Mouse (Mus musculus) stomach, embryonic 14.5 days (tissue): ENCODE results near the gene A830031A19Rik. TPM values are rescaled to one million over a fixed set of nuclear protein-coding genes. Genes with fewer than 3 reads are reported as not detected.
A peak's percentile ranks its signal among the peaks of the same experiment; 100 is the strongest.

Experiments
- ATAC-seq: fragments of 200-750 bp; cut with Nextera tagmentation; 2 replicates; pipeline ENCODE4 v1.8.0; 2017; ENCODE audit warnings: low read depth, moderate TSS enrichment; ENCODE audit not compliant: insufficient number of reproducible peaks, insufficient read depth, low FRiP score
- H3K27ac ChIP-seq: fragments of 300-500 bp; sonication (generic); 2 replicates; pipeline ENCODE4 v1.5.1; 2014; ENCODE audit warnings: mild to moderate bottlenecking, low read length, moderate library complexity, mixed read lengths
- H3K27me3 ChIP-seq: fragments of 300-500 bp; sonication (generic); 2 replicates; pipeline ENCODE4 v1.6.1; 2014; ENCODE audit warnings: low read length, control low read depth, mixed read lengths; ENCODE audit not compliant: control insufficient read depth, insufficient read depth
- H3K36me3 ChIP-seq: fragments of 300-500 bp; sonication (generic); 2 replicates; pipeline ENCODE4 v1.6.1; 2014; ENCODE audit warnings: mild to moderate bottlenecking, control low read depth, low read length, moderate library complexity, mixed read lengths; ENCODE audit not compliant: control insufficient read depth, insufficient read depth
- H3K4me1 ChIP-seq: fragments of 300-500 bp; sonication (generic); 2 replicates; pipeline ENCODE4 v1.6.1; 2014; ENCODE audit warnings: low read length, control low read depth, mixed read lengths; ENCODE audit not compliant: control insufficient read depth, insufficient read depth
- H3K4me2 ChIP-seq: fragments of 300-500 bp; sonication (generic); replicated peaks from 2 replicates; pipeline ENCODE4 v1.6.1; 2014; ENCODE audit warnings: low read depth, low read length, control low read depth
- H3K4me3 ChIP-seq: fragments of 300-500 bp; sonication (generic); 2 replicates; pipeline ENCODE4 v1.5.1; 2014; ENCODE audit warnings: low read depth, low read length, control low read depth
- H3K9ac ChIP-seq: fragments of 300-500 bp; sonication (generic); replicated peaks from 2 replicates; pipeline ENCODE4 v1.6.1; 2014; ENCODE audit warnings: low read depth, mild to moderate bottlenecking, control low read depth, low read length, moderate library complexity, mixed read lengths
- H3K9me3 ChIP-seq: fragments of 300-500 bp; sonication (generic); 2 replicates; pipeline ENCODE4 v1.6.1; 2016; ENCODE audit warnings: low read depth, low read length, control low read depth; ENCODE audit not compliant: control insufficient read depth
- WGBS: fragments of 180-500 bp; shearing (Covaris S2); extraction: QIAGEN DNeasy Blood & Tissue Kit; methylation state at CpG from one replicate; pipeline ENCODE4 v1.1.7; 2014; 5-methylcytosine and 5-hydroxymethylcytosine counted together
- polyA plus RNA-seq: library from polyadenylated mRNA; unstranded; fragments of >200 nt; fragmentation: Nextera tagmentation; extraction: Ambion mirVana; gene quantifications from 2 replicates; pipeline ENCODE4 v1.2.1, GENCODE M21; 2014

The A830031A19Rik gene
- polyA plus RNA-seq, 1 experiment from 2014 or later = not detected

- no peaks in the 10 kb centered on the region for H3K27me3 ChIP-seq
- H3K9ac ChIP-seq = peak overlapping the region; percentile 77
- H3K4me1 ChIP-seq = peaks cover 12% of the 10 kb centered on the region; the same call in 1 of the 2 replicates
- under 1% methylated on average over 59 of the region's 59 CpGs for WGBS
- no peaks in the 10 kb centered on the region for H3K36me3 ChIP-seq
- ATAC-seq = peak; percentile 66
- H3K9me3 ChIP-seq = no peaks in the 10 kb centered on the region
- peak overlapping the region; percentile 99 for H3K4me2 ChIP-seq
- H3K4me3 ChIP-seq = peak overlapping the region; percentile 49
- H3K27ac ChIP-seq = peak overlapping the region; percentile 96
Measured at GRCm38 (mm10) chr11:24076821-24077730, 2.2 kb upstream of the A830031A19Rik start.

- peak overlapping the region; percentile 96 for H3K27ac ChIP-seq
- H3K9me3 ChIP-seq = no peaks in the 10 kb centered on the region
- under 1% methylated on average over 32 of the region's 32 CpGs for WGBS
- no peaks in the 10 kb centered on the region for H3K36me3 ChIP-seq
- H3K9ac ChIP-seq = peak overlapping the region; percentile 77
- peaks cover 12% of the 10 kb centered on the region; the same call in 1 of the 2 replicates for H3K4me1 ChIP-seq
- peak; percentile 16; the same call in 1 of the 2 replicates for ATAC-seq
- H3K4me2 ChIP-seq = peak overlapping the region; percentile 99
- no peaks in the 10 kb centered on the region for H3K27me3 ChIP-seq
- H3K4me3 ChIP-seq = peak overlapping the region; percentile 49
Measured at GRCm38 (mm10) chr11:24076127-24076650, 1.3 kb upstream of the A830031A19Rik start.

GRCm38 (mm10) chr11:24075486-24076126 is 752 bp upstream of the A830031A19Rik start:
- ATAC-seq = no peak
- Histone ChIP-seq H3K4me1 (peaks cover 12% of the 10 kb centered on the region; the same call in 1 of the 2 replicates), H3K9me3 (no peaks in the 10 kb centered on the region), H3K4me2 (peak overlapping the region; percentile 99), H3K27me3 (no peaks in the 10 kb centered on the region), H3K27ac (peak overlapping the region; percentile 96), H3K9ac (peak overlapping the region; percentile 77), H3K4me3 (peak overlapping the region; percentile 49), H3K36me3 (no peaks in the 10 kb centered on the region)
- 1% methylated on average over 17 of the region's 17 CpGs for WGBS

- H3K9ac ChIP-seq = no peak overlapping the region
- 2% methylated on average over 18 of the region's 18 CpGs for WGBS
Measured at GRCm38 (mm10) chr11:24074021-24074591, 748 bp downstream of the A830031A19Rik start.

GRCm38 (mm10) chr11:24065313-24065712 is 9.5 kb downstream of the A830031A19Rik start:
- Histone ChIP-seq H3K4me3 (no peak overlapping the region), H3K27ac (no peak overlapping the region), H3K4me1 (peaks cover 11% of the 10 kb centered on the region; the same call in 1 of the 2 replicates), H3K9me3 (no peaks in the 10 kb centered on the region), H3K4me2 (no peak overlapping the region), H3K36me3 (no peaks in the 10 kb centered on the region), H3K9ac (no peak overlapping the region), H3K27me3 (no peaks in the 10 kb centered on the region)
- ATAC-seq = no peak
- WGBS = 48% methylated on average over 4 of the region's 4 CpGs

More at GRCm38 (mm10) chr11:24074021-24074591, 748 bp downstream of the A830031A19Rik start:
- Histone ChIP-seq H3K4me2 (peak overlapping the region; percentile 55), H3K4me1 (peaks cover 12% of the 10 kb centered on the region; the same call in 1 of the 2 replicates), H3K4me3 (peak overlapping the region; percentile 23), H3K9me3 (no peaks in the 10 kb centered on the region), H3K27ac (no peak overlapping the region), H3K36me3 (no peaks in the 10 kb centered on the region), H3K27me3 (no peaks in the 10 kb centered on the region)
- no peak for ATAC-seq

GRCm38 (mm10) chr11:24064221-24064620 is 10.6 kb downstream of the A830031A19Rik start:
- no peak overlapping the region for H3K27ac ChIP-seq
- H3K4me3 ChIP-seq = no peak overlapping the region
- ATAC-seq = no peak
- WGBS = 65% methylated on average over 6 of the region's 6 CpGs
- no peak overlapping the region for H3K4me2 ChIP-seq
- H3K9ac ChIP-seq = no peak overlapping the region
- H3K36me3 ChIP-seq = no peaks in the 10 kb centered on the region
- no peaks in the 10 kb centered on the region for H3K27me3 ChIP-seq
- no peaks in the 10 kb centered on the region for H3K9me3 ChIP-seq
- H3K4me1 ChIP-seq = peaks cover 11% of the 10 kb centered on the region; the same call in 1 of the 2 replicates

- Histone ChIP-seq H3K4me3 (no peak overlapping the region), H3K9me3 (no peaks in the 10 kb centered on the region), H3K4me1 (peaks cover 11% of the 10 kb centered on the region; the same call in 1 of the 2 replicates), H3K27me3 (no peaks in the 10 kb centered on the region), H3K27ac (no peak overlapping the region), H3K9ac (no peak overlapping the region), H3K36me3 (no peaks in the 10 kb centered on the region), H3K4me2 (no peak overlapping the region)
- WGBS = 13% methylated on average over 9 of the region's 9 CpGs
- ATAC-seq = no peak
Measured at GRCm38 (mm10) chr11:24062495-24063096, 12.3 kb downstream of the A830031A19Rik start.
